Mouse (Mus musculus) limb, embryonic 13.5 days (tissue): Measurements from ENCODE around the gene B4gat1. TPM values are rescaled to one million over a fixed set of nuclear protein-coding genes. Genes with fewer than 3 reads are reported as not detected.

Source experiments
- ATAC-seq: fragments of 200-750 bp; cut with Nextera tagmentation; 2 replicates; pipeline ENCODE4 v1.8.0; 2017; ENCODE audit warnings: low read depth, moderate number of reproducible peaks, moderate TSS enrichment; ENCODE audit not compliant: low FRiP score
- H3K27ac ChIP-seq: fragments of 300-500 bp; sonication (generic); 2 replicates; pipeline ENCODE4 v1.5.1; 2015; ENCODE audit warnings: inconsistent platforms, mild to moderate bottlenecking, moderate library complexity
- H3K27me3 ChIP-seq: fragments of 300-500 bp; sonication (generic); 2 replicates; pipeline ENCODE4 v1.6.1; 2015; ENCODE audit warnings: mild to moderate bottlenecking, inconsistent platforms
- H3K36me3 ChIP-seq: fragments of 300-500 bp; sonication (generic); 2 replicates; pipeline ENCODE4 v1.6.1; 2015; ENCODE audit warnings: inconsistent platforms, mild to moderate bottlenecking, moderate library complexity
- H3K4me1 ChIP-seq: fragments of 300-500 bp; sonication (generic); 2 replicates; pipeline ENCODE4 v1.6.1; 2015; ENCODE audit warnings: inconsistent platforms
- H3K4me2 ChIP-seq: fragments of 300-500 bp; sonication (generic); replicated peaks from 2 replicates; pipeline ENCODE4 v1.6.1; 2015; ENCODE audit warnings: inconsistent platforms, mild to moderate bottlenecking, moderate library complexity
- H3K4me3 ChIP-seq: fragments of 300-500 bp; sonication (generic); 2 replicates; pipeline ENCODE4 v1.5.1; 2015; ENCODE audit warnings: moderate library complexity, mild to moderate bottlenecking, inconsistent platforms
- H3K9ac ChIP-seq: fragments of 300-500 bp; sonication (generic); 2 replicates; pipeline ENCODE4 v1.6.1; 2015; ENCODE audit warnings: mild to moderate bottlenecking, inconsistent platforms
- H3K9me3 ChIP-seq: fragments of 300-500 bp; sonication (generic); 2 replicates; pipeline ENCODE4 v1.6.1; 2016; ENCODE audit warnings: inconsistent platforms
- WGBS: fragments of 180-500 bp; shearing (Covaris S2); methylation state at CpG from one replicate; pipeline ENCODE4 v1.1.7; 2015; 5-methylcytosine and 5-hydroxymethylcytosine counted together
- polyA plus RNA-seq: library from polyadenylated mRNA; unstranded; fragments of >200 nt; fragmentation: Nextera tagmentation; extraction: Ambion mirVana; gene quantifications from 2 replicates; pipeline ENCODE4 v1.2.1, GENCODE M21; 2015

The B4gat1 gene
- polyA plus RNA-seq, 1 experiment from 2014 or later: 52.1 TPM

DNA sequence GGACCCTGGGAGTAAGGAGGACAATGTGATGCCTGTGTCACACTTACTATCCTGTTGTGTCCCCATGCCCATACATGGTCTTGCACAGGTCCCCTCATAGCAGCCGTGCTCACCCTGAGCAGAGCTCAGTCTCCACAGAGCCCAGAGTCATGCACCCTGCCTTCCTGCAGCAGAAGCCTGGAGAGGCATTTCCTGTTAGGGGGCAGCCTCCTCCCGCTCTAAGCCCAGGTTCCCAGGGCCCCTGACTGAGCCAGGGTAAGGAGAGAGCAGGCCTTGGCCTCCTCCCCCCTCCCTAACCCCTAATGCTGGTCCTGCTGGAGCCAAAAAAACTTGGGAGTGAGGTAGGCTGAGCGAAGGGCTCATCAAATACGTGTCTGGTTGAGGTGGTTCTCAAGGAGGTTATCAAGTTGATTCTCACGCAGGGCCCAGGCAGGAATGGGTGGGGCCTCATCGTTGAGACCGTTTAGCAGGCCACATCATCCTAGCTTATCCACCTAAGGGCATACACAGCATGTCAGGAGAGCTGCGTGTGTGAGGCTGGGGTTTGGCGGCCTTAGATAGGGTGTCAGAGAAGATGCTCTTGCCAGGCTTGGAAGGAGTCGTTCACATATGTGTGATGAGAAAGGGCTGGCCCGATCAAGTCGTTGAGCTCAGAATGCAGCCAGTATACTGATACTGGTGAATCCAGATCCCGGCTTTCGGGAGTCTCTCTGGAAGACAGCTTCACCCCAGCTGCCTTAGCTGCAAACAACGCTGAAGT is 28.6 kb downstream of the B4gat1 start:
- Histone ChIP-seq H3K9ac (peak overlapping the region; percentile 91), H3K36me3 (no peaks in the 10 kb centered on the region), H3K9me3 (no peaks in the 10 kb centered on the region), H3K4me2 (peak overlapping the region; percentile 97), H3K4me3 (peak overlapping the region; percentile 71), H3K27me3 (no peaks in the 10 kb centered on the region; the same call in 1 of the 2 replicates), H3K4me1 (peaks cover 54% of the 10 kb centered on the region), H3K27ac (peak overlapping the region; percentile 98)
- no peak for ATAC-seq
- 3% methylated on average over 15 of the region's 15 CpGs for WGBS

DNA sequence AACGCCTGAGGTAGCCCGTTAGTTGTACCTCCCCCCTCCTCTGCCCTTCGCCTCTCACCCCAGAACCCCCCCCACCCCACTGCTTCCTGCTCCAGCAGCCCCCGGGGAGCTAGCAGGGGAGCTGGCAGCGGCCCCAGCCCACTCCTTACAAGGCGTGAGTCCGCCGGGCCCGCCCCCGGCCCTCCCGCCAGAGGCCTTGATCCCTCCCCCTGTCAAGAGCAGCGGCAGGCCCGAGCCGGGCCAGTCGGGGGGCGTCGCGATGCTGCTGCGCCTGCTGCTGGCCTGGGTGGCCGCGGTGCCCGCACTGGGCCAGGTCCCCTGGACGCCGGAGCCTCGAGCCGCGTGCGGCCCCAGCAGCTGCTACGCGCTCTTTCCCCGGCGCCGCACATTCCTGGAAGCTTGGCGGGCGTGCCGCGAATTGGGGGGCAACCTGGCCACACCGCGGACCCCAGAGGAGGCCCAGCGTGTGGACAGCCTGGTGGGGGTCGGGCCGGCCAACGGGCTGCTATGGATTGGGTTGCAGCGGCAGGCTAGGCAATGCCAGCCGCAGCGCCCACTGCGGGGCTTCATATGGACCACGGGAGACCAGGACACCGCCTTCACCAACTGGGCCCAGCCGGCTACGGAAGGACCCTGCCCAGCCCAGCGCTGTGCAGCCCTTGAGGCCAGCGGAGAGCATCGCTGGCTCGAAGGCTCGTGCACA is 29.4 kb downstream of the B4gat1 start, which contains the start of gene Cd248:
TSS of gene Cd248 (plus strand) at position 212 of the 703 bp plus-strand sequence.
- peak within 1 kb of the TSS; percentile 91 for H3K9ac ChIP-seq
- no peaks in the 10 kb centered on the region for H3K36me3 ChIP-seq
- peak within 1 kb of the TSS; percentile 98 for H3K27ac ChIP-seq
- H3K27me3 ChIP-seq: no peaks in the 10 kb centered on the region; the same call in 1 of the 2 replicates
- peak within 1 kb of the TSS; percentile 71 for H3K4me3 ChIP-seq
- H3K4me1 ChIP-seq: peaks cover 61% of the 10 kb centered on the region
- peak within 1 kb of the TSS; percentile 97 for H3K4me2 ChIP-seq
- no peaks in the 10 kb centered on the region for H3K9me3 ChIP-seq
- ATAC-seq: peak; percentile 45
- under 1% methylated on average over 55 of the region's 56 CpGs for WGBS

DNA sequence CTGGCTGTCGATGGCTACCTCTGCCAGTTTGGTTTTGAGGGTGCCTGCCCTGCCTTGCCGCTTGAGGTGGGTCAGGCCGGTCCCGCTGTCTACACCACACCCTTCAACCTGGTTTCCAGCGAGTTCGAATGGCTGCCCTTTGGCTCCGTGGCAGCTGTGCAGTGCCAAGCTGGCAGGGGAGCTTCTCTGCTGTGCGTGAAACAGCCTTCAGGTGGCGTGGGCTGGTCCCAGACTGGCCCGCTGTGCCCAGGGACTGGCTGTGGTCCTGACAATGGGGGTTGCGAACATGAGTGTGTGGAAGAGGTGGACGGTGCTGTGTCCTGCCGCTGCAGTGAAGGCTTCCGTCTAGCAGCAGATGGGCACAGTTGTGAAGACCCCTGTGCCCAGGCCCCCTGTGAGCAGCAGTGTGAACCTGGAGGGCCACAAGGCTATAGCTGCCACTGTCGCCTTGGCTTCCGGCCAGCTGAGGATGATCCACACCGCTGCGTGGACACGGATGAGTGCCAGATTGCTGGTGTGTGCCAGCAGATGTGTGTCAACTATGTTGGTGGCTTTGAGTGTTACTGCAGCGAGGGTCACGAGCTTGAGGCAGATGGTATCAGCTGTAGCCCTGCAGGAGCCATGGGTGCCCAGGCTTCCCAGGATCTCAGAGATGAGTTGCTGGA is 30.1 kb downstream of the B4gat1 start:
- no peak for ATAC-seq
- Histone ChIP-seq H3K4me3 (peak overlapping the region; percentile 71), H3K27me3 (no peaks in the 10 kb centered on the region; the same call in 1 of the 2 replicates), H3K27ac (peak overlapping the region; percentile 98), H3K36me3 (no peaks in the 10 kb centered on the region), H3K9ac (peak overlapping the region; percentile 91), H3K4me1 (peaks cover 61% of the 10 kb centered on the region), H3K9me3 (no peaks in the 10 kb centered on the region), H3K4me2 (peak overlapping the region; percentile 97)
- WGBS: 37% methylated on average over 21 of the region's 21 CpGs

DNA sequence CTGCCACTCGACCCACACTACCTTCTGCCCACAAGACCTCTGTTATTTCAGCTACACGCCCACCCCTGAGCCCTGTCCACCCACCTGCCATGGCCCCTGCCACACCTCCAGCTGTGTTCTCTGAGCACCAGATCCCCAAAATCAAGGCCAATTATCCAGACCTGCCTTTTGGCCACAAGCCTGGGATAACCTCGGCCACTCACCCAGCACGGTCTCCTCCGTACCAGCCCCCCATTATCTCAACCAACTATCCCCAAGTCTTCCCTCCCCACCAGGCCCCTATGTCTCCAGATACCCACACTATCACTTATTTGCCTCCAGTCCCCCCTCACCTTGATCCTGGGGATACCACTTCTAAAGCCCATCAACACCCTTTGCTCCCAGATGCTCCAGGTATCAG is 30.9 kb downstream of the B4gat1 start:
- Histone ChIP-seq H3K36me3 (no peaks in the 10 kb centered on the region), H3K9me3 (no peaks in the 10 kb centered on the region), H3K4me2 (peak overlapping the region; percentile 97), H3K27me3 (no peaks in the 10 kb centered on the region; the same call in 1 of the 2 replicates), H3K9ac (peak overlapping the region; percentile 91), H3K4me3 (peak overlapping the region; percentile 71), H3K4me1 (peaks cover 61% of the 10 kb centered on the region), H3K27ac (peak overlapping the region; percentile 98; the same call in 1 of the 2 replicates)
- ATAC-seq: no peak
- WGBS: 68% methylated on average over 5 of the region's 5 CpGs

DNA sequence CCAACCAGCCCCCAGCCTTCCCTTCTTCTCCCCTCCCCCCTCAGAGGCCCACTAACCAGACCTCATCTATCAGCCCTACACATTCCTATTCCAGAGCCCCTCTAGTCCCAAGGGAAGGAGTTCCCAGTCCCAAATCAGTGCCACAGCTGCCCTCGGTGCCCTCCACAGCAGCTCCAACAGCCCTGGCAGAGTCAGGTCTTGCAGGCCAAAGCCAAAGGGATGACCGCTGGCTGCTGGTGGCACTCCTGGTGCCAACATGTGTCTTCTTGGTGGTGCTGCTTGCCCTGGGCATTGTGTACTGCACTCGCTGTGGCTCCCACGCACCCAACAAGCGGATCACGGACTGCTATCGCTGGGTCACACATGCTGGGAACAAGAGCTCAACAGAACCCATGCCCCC is 31.4 kb downstream of the B4gat1 start:
- Histone ChIP-seq H3K27ac (peak overlapping the region; percentile 98), H3K27me3 (no peaks in the 10 kb centered on the region; the same call in 1 of the 2 replicates), H3K4me2 (peak overlapping the region; percentile 97), H3K4me3 (peak overlapping the region; percentile 71), H3K9me3 (no peaks in the 10 kb centered on the region), H3K4me1 (peaks cover 58% of the 10 kb centered on the region), H3K36me3 (no peaks in the 10 kb centered on the region), H3K9ac (peak overlapping the region; percentile 69; the same call in 1 of the 2 replicates)
- whole genome bisulfite sequencing: 77% methylated on average over 7 of the region's 7 CpGs
- no peak for ATAC-seq

DNA sequence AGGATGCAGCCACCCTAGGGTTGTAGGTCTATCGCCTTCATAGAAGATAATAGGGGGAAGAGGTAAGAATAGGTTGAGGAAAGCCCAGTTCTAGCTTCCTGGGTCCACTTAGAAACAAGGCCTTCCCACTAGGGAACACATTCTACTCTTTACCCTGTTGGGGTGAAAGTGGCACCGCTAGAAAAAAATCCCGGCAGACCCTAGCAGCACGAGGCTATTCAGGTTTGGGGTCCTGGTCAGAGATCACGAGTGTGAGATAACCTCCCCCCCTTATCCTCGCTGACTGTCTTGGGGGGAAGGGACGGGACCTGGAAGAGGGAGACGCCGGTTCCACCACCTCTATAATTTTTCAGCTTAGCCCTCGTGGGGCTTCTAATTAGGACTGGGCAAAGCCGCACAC is 32.5 kb downstream of the B4gat1 start:
- H3K4me3 ChIP-seq: peak overlapping the region; percentile 71
- no peaks in the 10 kb centered on the region for H3K36me3 ChIP-seq
- H3K27me3 ChIP-seq: no peaks in the 10 kb centered on the region; the same call in 1 of the 2 replicates
- H3K4me1 ChIP-seq: peaks cover 54% of the 10 kb centered on the region
- WGBS: 3% methylated on average over 11 of the region's 11 CpGs
- no peak for ATAC-seq
- H3K27ac ChIP-seq: peak overlapping the region; percentile 98
- peak overlapping the region; percentile 97 for H3K4me2 ChIP-seq
- peak overlapping the region; percentile 69 for H3K9ac ChIP-seq
- H3K9me3 ChIP-seq: no peaks in the 10 kb centered on the region

- ATAC-seq: peak; percentile 85
- H3K36me3 ChIP-seq: no peaks in the 10 kb centered on the region
- H3K9ac ChIP-seq: peak overlapping the region; percentile 69
- H3K4me3 ChIP-seq: peak overlapping the region; percentile 71
- H3K4me2 ChIP-seq: peak overlapping the region; percentile 97
- H3K4me1 ChIP-seq: peaks cover 50% of the 10 kb centered on the region
- peak overlapping the region; percentile 98 for H3K27ac ChIP-seq
- H3K27me3 ChIP-seq: no peaks in the 10 kb centered on the region; the same call in 1 of the 2 replicates
- no peaks in the 10 kb centered on the region for H3K9me3 ChIP-seq
- under 1% methylated on average over 38 of the region's 40 CpGs for WGBS
These were observed 33.1 kb downstream of the B4gat1 start for GRCm38 (mm10) chr19:5071545-5072369.

DNA sequence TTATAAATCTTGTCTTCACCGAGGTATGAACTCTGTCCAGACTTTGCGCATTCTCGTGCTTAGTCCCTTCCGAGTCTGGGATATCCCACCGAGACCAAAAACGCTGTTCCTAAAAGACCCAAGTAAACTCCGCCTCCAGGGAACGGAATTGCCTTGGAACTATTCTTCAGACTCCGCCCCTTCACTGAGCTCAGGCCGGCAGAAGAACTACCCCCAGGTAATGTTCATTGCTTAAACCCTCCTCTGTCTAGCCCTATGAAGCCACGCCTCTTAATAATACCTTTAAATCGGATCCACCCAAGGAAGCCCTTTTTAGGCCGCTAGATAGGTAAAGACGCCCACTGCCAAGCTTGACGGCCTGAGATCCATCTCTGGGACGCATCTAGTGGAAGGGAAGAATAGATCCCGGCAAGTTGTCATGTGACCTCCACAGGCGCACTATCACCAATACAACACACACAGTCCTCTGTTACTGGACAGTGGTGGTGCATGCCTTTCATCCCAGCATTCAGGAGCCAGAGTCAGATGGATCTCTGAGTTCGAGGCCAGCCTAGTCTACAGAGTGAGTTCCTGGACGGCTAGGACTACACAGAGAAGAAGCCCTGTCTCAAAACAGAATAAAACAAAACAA is 33.9 kb downstream of the B4gat1 start:
- Histone ChIP-seq H3K4me2 (peak overlapping the region; percentile 97), H3K4me3 (peak overlapping the region; percentile 71), H3K36me3 (no peaks in the 10 kb centered on the region), H3K4me1 (peaks cover 42% of the 10 kb centered on the region), H3K9me3 (no peaks in the 10 kb centered on the region), H3K9ac (peak overlapping the region; percentile 69), H3K27ac (peak overlapping the region; percentile 98), H3K27me3 (no peaks in the 10 kb centered on the region; the same call in 1 of the 2 replicates)
- ATAC-seq: peak; percentile 29; the same call in 1 of the 2 replicates
- 2% methylated on average over 20 of the region's 20 CpGs for WGBS

DNA sequence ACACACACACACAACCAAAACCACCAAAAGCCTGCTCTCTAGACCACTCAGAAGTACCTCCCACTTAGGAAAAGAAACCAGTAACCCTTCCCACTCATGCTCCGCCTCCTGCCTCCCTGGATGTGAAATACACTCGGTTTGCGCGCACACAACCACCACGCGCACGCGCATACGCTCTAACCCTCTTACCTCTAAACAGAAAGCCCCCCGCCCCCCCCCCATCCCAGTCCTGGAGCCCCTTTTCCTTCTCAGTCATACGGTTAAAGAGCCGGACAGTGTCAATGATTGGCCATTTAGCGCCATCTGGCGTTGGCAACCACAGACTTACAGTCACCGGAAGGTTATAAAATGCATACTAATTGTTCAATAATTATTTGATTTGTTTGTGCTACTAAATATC is 34.4 kb downstream of the B4gat1 start:
- H3K4me3 ChIP-seq: peak overlapping the region; percentile 71
- peak overlapping the region; percentile 97 for H3K4me2 ChIP-seq
- no peaks in the 10 kb centered on the region for H3K9me3 ChIP-seq
- peak overlapping the region; percentile 69; the same call in 1 of the 2 replicates for H3K9ac ChIP-seq
- no peaks in the 10 kb centered on the region; the same call in 1 of the 2 replicates for H3K27me3 ChIP-seq
- ATAC-seq: peak; percentile 30; the same call in 1 of the 2 replicates
- H3K27ac ChIP-seq: peak overlapping the region; percentile 98
- H3K36me3 ChIP-seq: no peaks in the 10 kb centered on the region
- H3K4me1 ChIP-seq: peaks cover 41% of the 10 kb centered on the region
- under 1% methylated on average over 15 of the region's 15 CpGs for WGBS

DNA sequence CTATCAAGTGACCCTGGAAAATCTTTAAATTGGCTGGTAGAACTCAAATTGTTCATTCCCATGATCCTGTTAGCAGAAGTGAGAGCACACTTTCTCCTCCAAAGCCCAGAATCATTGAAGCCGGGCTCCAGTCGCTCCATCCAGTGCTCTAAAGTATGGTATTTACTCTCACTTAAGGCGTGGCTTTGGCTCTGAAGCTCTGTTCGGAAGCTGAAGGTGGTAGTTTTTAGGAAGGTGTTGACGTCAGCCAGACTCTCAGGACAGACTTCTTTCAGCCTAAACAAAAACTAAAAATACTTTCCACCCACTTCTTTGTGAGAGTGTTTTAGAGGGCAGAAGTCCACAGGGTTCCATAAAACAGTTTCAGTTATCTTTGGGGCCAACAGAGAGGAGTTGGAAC is 34.9 kb downstream of the B4gat1 start:
- Histone ChIP-seq H3K4me1 (peaks cover 37% of the 10 kb centered on the region), H3K27ac (no peak overlapping the region), H3K27me3 (peaks cover 3% of the 10 kb centered on the region; the same call in 1 of the 2 replicates), H3K4me3 (no peak overlapping the region), H3K4me2 (peak overlapping the region; percentile 21; the same call in 1 of the 2 replicates), H3K36me3 (no peaks in the 10 kb centered on the region), H3K9me3 (no peaks in the 10 kb centered on the region), H3K9ac (no peak overlapping the region)
- 40% methylated on average over 5 of the region's 5 CpGs for WGBS
- ATAC-seq: no peak

DNA sequence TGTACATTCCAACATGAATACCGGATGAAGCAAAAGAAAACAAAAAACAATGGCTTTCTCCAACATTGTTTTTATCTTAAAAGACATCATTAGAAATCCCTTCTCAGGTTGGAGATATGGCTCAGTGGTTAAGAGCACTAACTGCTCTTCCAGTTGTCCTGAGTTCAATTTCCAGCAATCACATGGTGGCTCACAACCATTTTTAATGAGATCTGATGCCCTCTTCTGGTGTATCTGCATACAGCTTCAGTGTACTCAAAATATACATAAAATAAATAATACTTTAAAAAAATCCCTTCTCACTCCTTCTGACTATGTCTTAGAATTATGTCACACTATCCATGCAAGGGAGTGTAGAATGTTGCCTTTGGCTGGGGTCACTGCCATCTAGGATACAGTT is 40.7 kb downstream of the B4gat1 start:
- H3K9ac ChIP-seq: no peak overlapping the region
- H3K27ac ChIP-seq: no peak overlapping the region
- ATAC-seq: no peak
- no peak overlapping the region for H3K4me2 ChIP-seq
- H3K27me3 ChIP-seq: peaks cover 54% of the 10 kb centered on the region
- no peaks in the 10 kb centered on the region for H3K36me3 ChIP-seq
- H3K4me1 ChIP-seq: no peaks in the 10 kb centered on the region
- H3K4me3 ChIP-seq: no peak overlapping the region
- no peaks in the 10 kb centered on the region for H3K9me3 ChIP-seq
- 97% methylated on average over 1 of the region's 1 CpGs for WGBS
